Mouse (Mus musculus) stomach, postnatal 0 days (tissue): ENCODE results near the gene Fstl4. TPM values are rescaled to one million over a fixed set of nuclear protein-coding genes. Genes with fewer than 3 reads are reported as not detected.
A peak's percentile ranks its signal among the peaks of the same experiment; 100 is the strongest.

ENCODE experiments used
- ATAC-seq: fragments of 200-750 bp; cut with Nextera tagmentation; 2 replicates; pipeline ENCODE4 v1.8.0; 2017; ENCODE audit not compliant: low FRiP score, low TSS enrichment
- DNase-seq: peaks from one replicate; pipeline ENCODE4 v3.0.0-alpha.2; 2016; ENCODE audit warnings: low spot score
- H3K27ac ChIP-seq: fragments of 300-500 bp; sonication (generic); replicated peaks from 2 replicates; pipeline ENCODE4 v1.5.1; 2014; ENCODE audit warnings: mild to moderate bottlenecking, control low read depth
- H3K27me3 ChIP-seq: fragments of 300-500 bp; sonication (generic); 2 replicates; pipeline ENCODE4 v1.6.1; 2014; ENCODE audit warnings: low read length; ENCODE audit not compliant: control insufficient read depth, insufficient read depth
- H3K36me3 ChIP-seq: fragments of 300-500 bp; sonication (generic); 2 replicates; pipeline ENCODE4 v1.6.1; 2014; ENCODE audit warnings: low read length, mixed read lengths; ENCODE audit not compliant: control insufficient read depth, insufficient read depth
- H3K4me1 ChIP-seq: fragments of 300-500 bp; sonication (generic); replicated peaks from 2 replicates; pipeline ENCODE4 v1.6.1; 2014; ENCODE audit warnings: antibody characterized with exemption; ENCODE audit not compliant: control insufficient read depth, insufficient read depth
- H3K4me2 ChIP-seq: fragments of 300-500 bp; sonication (generic); replicated peaks from 2 replicates; pipeline ENCODE4 v1.6.1; 2014; ENCODE audit warnings: low read depth, mild to moderate bottlenecking, control low read depth, moderate library complexity
- H3K4me3 ChIP-seq: fragments of 300-500 bp; sonication (generic); 2 replicates; pipeline ENCODE4 v1.5.1; 2014; ENCODE audit warnings: low read depth, low read length, control low read depth
- H3K9ac ChIP-seq: fragments of 300-500 bp; sonication (generic); 2 replicates; pipeline ENCODE4 v1.6.1; 2014; ENCODE audit warnings: mild to moderate bottlenecking, low read length, control low read depth, mixed read lengths
- H3K9me3 ChIP-seq: fragments of 300-500 bp; sonication (generic); 2 replicates; pipeline ENCODE4 v1.6.1; 2016; ENCODE audit warnings: low read length; ENCODE audit not compliant: control insufficient read depth
- CTCF ChIP-seq: IDR thresholded peaks from 2 replicates; pipeline ENCODE4 v1.5.1; 2016; ENCODE audit warnings: antibody characterized with exemption, low read depth, mild to moderate bottlenecking, moderate library complexity
- EP300 ChIP-seq: optimal IDR thresholded peaks from 2 replicates; pipeline ENCODE3; 2016; ENCODE audit warnings: antibody characterized with exemption
- WGBS: fragments of 180-500 bp; shearing (Covaris S2); extraction: QIAGEN DNeasy Blood & Tissue Kit; methylation state at CpG from one replicate; pipeline ENCODE4 v1.1.7; 2014; 5-methylcytosine and 5-hydroxymethylcytosine counted together
- polyA plus RNA-seq: library from polyadenylated mRNA; unstranded; fragments of >200 nt; fragmentation: Nextera tagmentation; extraction: Ambion mirVana; gene quantifications from 2 replicates; pipeline ENCODE4 v1.2.1, GENCODE M21; 2015

Fstl4 gene
- polyA plus RNA-seq, 1 experiment from 2014 or later: 1.1 TPM

GRCm38 (mm10) chr11:53162385-53162784 lies 398.0 kb downstream of the Fstl4 start:
- 75% methylated on average over 6 of the region's 6 CpGs for WGBS
- H3K27me3 ChIP-seq: no peaks in the 10 kb centered on the region
- H3K9me3 ChIP-seq: no peaks in the 10 kb centered on the region
- no peak overlapping the region for H3K27ac ChIP-seq
- H3K4me3 ChIP-seq: no peak overlapping the region
- H3K36me3 ChIP-seq: no peaks in the 10 kb centered on the region
- H3K4me2 ChIP-seq: no peak overlapping the region
- no peaks in the 10 kb centered on the region for H3K4me1 ChIP-seq
- TF ChIP-seq EP300 (no peak), CTCF (no peak)
- no peak overlapping the region for H3K9ac ChIP-seq
- DNase-seq (no peak), ATAC-seq (no peak)

- TF ChIP-seq EP300 (no peak), CTCF (no peak)
- 73% methylated on average over 2 of the region's 2 CpGs for WGBS
- no peak overlapping the region for H3K4me2 ChIP-seq
- no peak overlapping the region for H3K4me3 ChIP-seq
- H3K36me3 ChIP-seq: no peaks in the 10 kb centered on the region
- H3K27ac ChIP-seq: no peak overlapping the region
- DNase-seq (no peak), ATAC-seq (no peak)
- no peaks in the 10 kb centered on the region for H3K4me1 ChIP-seq
- H3K9me3 ChIP-seq: no peaks in the 10 kb centered on the region
- H3K9ac ChIP-seq: no peak overlapping the region
- no peaks in the 10 kb centered on the region for H3K27me3 ChIP-seq
Observed at GRCm38 (mm10) chr11:53166478-53166877, 402.0 kb downstream of the Fstl4 start.

GRCm38 (mm10) chr11:53182177-53182852 lies 417.9 kb downstream of the Fstl4 start:
- H3K4me1 ChIP-seq: no peaks in the 10 kb centered on the region
- no peak overlapping the region for H3K9ac ChIP-seq
- no peak overlapping the region for H3K4me3 ChIP-seq
- 61% methylated on average over 13 of the region's 13 CpGs for WGBS
- ATAC-seq (no peak), DNase-seq (no peak)
- H3K36me3 ChIP-seq: no peaks in the 10 kb centered on the region
- no peak overlapping the region for H3K27ac ChIP-seq
- no peaks in the 10 kb centered on the region for H3K27me3 ChIP-seq
- H3K4me2 ChIP-seq: no peak overlapping the region
- no peaks in the 10 kb centered on the region for H3K9me3 ChIP-seq
- TF ChIP-seq EP300: no peak
- TF ChIP-seq CTCF: no peak

- Histone ChIP-seq H3K9me3 (no peaks in the 10 kb centered on the region), H3K27ac (0 out of 2 replicates have a peak overlapping the region, but pooled peaks have one; percentile 1), H3K4me3 (no peak overlapping the region), H3K9ac (no peak overlapping the region), H3K4me1 (no peaks in the 10 kb centered on the region), H3K36me3 (no peaks in the 10 kb centered on the region), H3K4me2 (0 out of 2 replicates have a peak overlapping the region, but pooled peaks have one; percentile 2), H3K27me3 (no peaks in the 10 kb centered on the region)
- WGBS: 26% methylated on average over 4 of the region's 4 CpGs
- peak; percentile 29 for DNase-seq
- TF ChIP-seq EP300 (no peak), CTCF (no peak)
- ATAC-seq: no peak
Observed at GRCm38 (mm10) chr11:53182858-53183257, 418.4 kb downstream of the Fstl4 start.

GRCm38 (mm10) chr11:53184046-53184445 lies 419.6 kb downstream of the Fstl4 start:
- DNase-seq: no peak

GRCm38 (mm10) chr11:53184698-53185097 lies 420.3 kb downstream of the Fstl4 start:
- H3K4me3 ChIP-seq: no peak overlapping the region
- no peak for ATAC-seq
- no peak overlapping the region for H3K4me2 ChIP-seq
- no peaks in the 10 kb centered on the region for H3K27me3 ChIP-seq
- no peaks in the 10 kb centered on the region for H3K9me3 ChIP-seq
- TF ChIP-seq EP300 (no peak), CTCF (no peak)
- WGBS: 65% methylated on average over 5 of the region's 5 CpGs
- H3K4me1 ChIP-seq: no peaks in the 10 kb centered on the region
- no peak for DNase-seq
- no peaks in the 10 kb centered on the region for H3K36me3 ChIP-seq
- no peak overlapping the region for H3K27ac ChIP-seq
- no peak overlapping the region for H3K9ac ChIP-seq

More at GRCm38 (mm10) chr11:53184046-53184445, 419.6 kb downstream of the Fstl4 start:
- TF ChIP-seq EP300 (no peak), CTCF (no peak)
- H3K9me3 ChIP-seq: no peaks in the 10 kb centered on the region
- no peaks in the 10 kb centered on the region for H3K27me3 ChIP-seq
- no peaks in the 10 kb centered on the region for H3K4me1 ChIP-seq
- H3K27ac ChIP-seq: no peak overlapping the region
- no peak overlapping the region for H3K4me3 ChIP-seq
- H3K36me3 ChIP-seq: no peaks in the 10 kb centered on the region
- WGBS: 74% methylated on average over 7 of the region's 7 CpGs
- no peak overlapping the region for H3K4me2 ChIP-seq
- ATAC-seq: no peak
- no peak overlapping the region for H3K9ac ChIP-seq
